Mouse (Mus musculus) forebrain, embryonic 14.5 days (tissue): ENCODE results near the gene Adnp. TPM values are rescaled to one million over a fixed set of nuclear protein-coding genes. Genes with fewer than 3 reads are reported as not detected.

Experiments
- ATAC-seq: fragments of 200-750 bp; cut with Nextera tagmentation; 2 replicates; pipeline ENCODE4 v1.8.0; 2017; ENCODE audit warnings: mild to moderate bottlenecking, moderate library complexity
- DNase-seq: peaks from one replicate; pipeline ENCODE4 v3.0.0-alpha.2; 2015; ENCODE audit warnings: low spot score
- H3K27ac ChIP-seq: fragments of 300-500 bp; sonication (generic); 2 replicates; pipeline ENCODE4 v1.5.1; 2014; ENCODE audit warnings: low read depth, mild to moderate bottlenecking, control low read depth, low read length, moderate library complexity
- H3K27me3 ChIP-seq: fragments of 300-500 bp; sonication (generic); replicated peaks from 2 replicates; pipeline ENCODE4 v1.6.1; 2014; ENCODE audit warnings: low read length, control low read depth, mixed read lengths; ENCODE audit not compliant: control insufficient read depth, insufficient read depth
- H3K36me3 ChIP-seq: fragments of 300-500 bp; sonication (generic); 2 replicates; pipeline ENCODE4 v1.6.1; 2014; ENCODE audit warnings: low read length, control low read depth; ENCODE audit not compliant: control insufficient read depth, insufficient read depth
- H3K4me1 ChIP-seq: fragments of 300-500 bp; sonication (generic); 2 replicates; pipeline ENCODE4 v1.6.1; 2014; ENCODE audit warnings: antibody characterized with exemption, low read length, control low read depth; ENCODE audit not compliant: control insufficient read depth, insufficient read depth
- H3K4me2 ChIP-seq: fragments of 300-500 bp; sonication (generic); 2 replicates; pipeline ENCODE4 v1.6.1; 2014; ENCODE audit warnings: mild to moderate bottlenecking, control low read depth, low read length
- H3K4me3 ChIP-seq: fragments of 300-500 bp; sonication (generic); 2 replicates; pipeline ENCODE4 v1.5.1; 2014; ENCODE audit warnings: low read depth, low read length, control low read depth
- H3K9ac ChIP-seq: fragments of 300-500 bp; sonication (generic); 2 replicates; pipeline ENCODE4 v1.6.1; 2014; ENCODE audit warnings: mild to moderate bottlenecking, low read length, control low read depth, moderate library complexity
- H3K9me3 ChIP-seq: fragments of 300-500 bp; sonication (generic); replicated peaks from 2 replicates; pipeline ENCODE4 v1.6.1; 2016; ENCODE audit warnings: low read length, control low read depth, mixed read lengths; ENCODE audit not compliant: control insufficient read depth
- WGBS: fragments of 180-500 bp; shearing (Covaris S2); extraction: QIAGEN DNeasy Blood & Tissue Kit; methylation state at CpG from one replicate; pipeline ENCODE4 v1.1.7; 2014; 5-methylcytosine and 5-hydroxymethylcytosine counted together
- polyA plus RNA-seq: library from polyadenylated mRNA; unstranded; fragments of >200 nt; fragmentation: Nextera tagmentation; extraction: Ambion mirVana; gene quantifications from 2 replicates; pipeline ENCODE4 v1.2.1, GENCODE M21; 2014

The Adnp gene
- polyA plus RNA-seq, 1 experiment from 2014 or later = 2.0 TPM

DNA sequence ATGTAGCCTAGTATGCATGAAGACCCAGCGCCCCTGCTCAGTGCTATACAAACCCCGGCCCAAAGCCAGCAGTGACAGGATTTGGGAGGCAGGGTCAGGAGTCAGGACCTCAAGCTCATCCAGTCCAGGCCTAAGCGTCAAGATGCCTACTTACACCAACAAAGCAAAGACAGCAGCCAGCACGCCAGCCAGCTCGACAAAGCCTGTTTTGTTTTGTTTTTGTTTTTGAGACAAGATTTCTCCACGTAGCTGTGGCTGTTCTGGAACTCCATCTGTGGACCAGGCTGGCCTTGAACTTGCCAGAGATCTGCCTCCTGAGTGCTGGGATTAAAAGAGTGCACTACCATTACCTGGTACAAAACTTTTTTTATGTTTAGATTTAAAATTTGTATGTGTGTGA, 16.4 kb upstream of the Adnp start:
- WGBS = 90% methylated on average over 6 of the region's 6 CpGs
- peaks cover 80% of the 10 kb centered on the region for H3K36me3 ChIP-seq
- no peak overlapping the region for H3K9ac ChIP-seq
- H3K27ac ChIP-seq = no peak overlapping the region
- no peak for ATAC-seq
- no peaks in the 10 kb centered on the region for H3K4me1 ChIP-seq
- no peaks in the 10 kb centered on the region for H3K27me3 ChIP-seq
- no peak overlapping the region for H3K4me2 ChIP-seq
- DNase-seq = no peak
- H3K9me3 ChIP-seq = no peaks in the 10 kb centered on the region
- H3K4me3 ChIP-seq = no peak overlapping the region

DNA sequence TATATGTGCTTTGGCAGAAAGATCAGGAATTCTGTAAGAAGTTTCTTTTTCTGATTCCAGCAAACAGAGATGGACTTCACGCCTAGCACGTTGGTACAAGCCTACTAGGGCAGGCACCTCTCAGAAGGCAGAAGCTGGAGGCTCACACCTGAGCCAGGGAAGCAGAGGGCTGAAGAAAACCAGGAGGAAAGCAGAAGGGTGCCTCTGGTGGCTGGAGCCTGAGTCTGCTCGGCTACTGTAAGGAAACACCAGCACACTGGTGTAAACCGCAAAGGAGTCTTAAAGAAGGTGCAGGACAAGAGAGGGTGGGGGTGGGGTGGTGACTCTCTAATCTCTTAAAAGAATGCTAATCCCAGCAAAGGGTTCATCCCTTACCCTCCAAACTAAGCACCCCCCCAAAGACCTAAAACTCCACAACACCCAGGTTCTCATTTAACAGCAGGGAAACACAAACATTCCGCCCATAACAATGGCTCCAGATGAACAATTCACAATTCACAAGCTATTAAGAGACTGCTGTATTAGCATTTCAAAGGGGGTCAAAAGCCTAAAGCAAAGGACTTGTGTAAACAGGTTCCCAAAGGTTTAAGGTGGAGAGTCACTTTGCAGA, 7.0 kb upstream of the Adnp start:
- Histone ChIP-seq H3K4me2 (no peak overlapping the region), H3K9ac (no peak overlapping the region), H3K4me1 (no peaks in the 10 kb centered on the region), H3K27me3 (no peaks in the 10 kb centered on the region), H3K4me3 (no peak overlapping the region), H3K27ac (no peak overlapping the region), H3K9me3 (no peaks in the 10 kb centered on the region), H3K36me3 (peaks cover 88% of the 10 kb centered on the region)
- DNase-seq (no peak), ATAC-seq (no peak)
- WGBS = 37% methylated on average over 5 of the region's 5 CpGs

DNA sequence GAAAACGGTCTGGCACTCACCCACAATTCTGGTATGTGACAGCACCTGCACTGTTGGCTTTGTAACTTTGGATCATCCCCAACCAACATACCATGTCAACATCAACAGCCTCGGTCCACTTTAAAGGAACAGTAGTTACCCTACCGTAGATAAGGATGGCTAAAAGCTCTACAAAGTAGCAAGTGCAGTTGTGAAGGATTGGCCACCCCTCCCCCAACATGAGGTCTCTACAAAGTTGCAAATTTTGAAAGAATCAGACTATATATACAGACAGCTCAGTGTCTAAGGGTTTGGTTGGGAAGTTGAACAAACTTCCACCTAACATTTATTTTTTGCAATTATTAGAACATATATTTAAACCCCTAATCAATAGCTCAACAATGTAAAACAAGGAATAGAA, 971 bp upstream of the Adnp start:
- Histone ChIP-seq H3K27ac (peak overlapping the region; percentile 99), H3K4me1 (peaks cover 13% of the 10 kb centered on the region), H3K9me3 (no peaks in the 10 kb centered on the region), H3K4me2 (peak overlapping the region; percentile 47; the same call in 1 of the 2 replicates), H3K9ac (no peak overlapping the region), H3K27me3 (no peaks in the 10 kb centered on the region), H3K36me3 (peaks cover 55% of the 10 kb centered on the region), H3K4me3 (no peak overlapping the region)
- no peak for DNase-seq
- WGBS = 95% methylated on average over 3 of the region's 3 CpGs
- no peak for ATAC-seq

DNA sequence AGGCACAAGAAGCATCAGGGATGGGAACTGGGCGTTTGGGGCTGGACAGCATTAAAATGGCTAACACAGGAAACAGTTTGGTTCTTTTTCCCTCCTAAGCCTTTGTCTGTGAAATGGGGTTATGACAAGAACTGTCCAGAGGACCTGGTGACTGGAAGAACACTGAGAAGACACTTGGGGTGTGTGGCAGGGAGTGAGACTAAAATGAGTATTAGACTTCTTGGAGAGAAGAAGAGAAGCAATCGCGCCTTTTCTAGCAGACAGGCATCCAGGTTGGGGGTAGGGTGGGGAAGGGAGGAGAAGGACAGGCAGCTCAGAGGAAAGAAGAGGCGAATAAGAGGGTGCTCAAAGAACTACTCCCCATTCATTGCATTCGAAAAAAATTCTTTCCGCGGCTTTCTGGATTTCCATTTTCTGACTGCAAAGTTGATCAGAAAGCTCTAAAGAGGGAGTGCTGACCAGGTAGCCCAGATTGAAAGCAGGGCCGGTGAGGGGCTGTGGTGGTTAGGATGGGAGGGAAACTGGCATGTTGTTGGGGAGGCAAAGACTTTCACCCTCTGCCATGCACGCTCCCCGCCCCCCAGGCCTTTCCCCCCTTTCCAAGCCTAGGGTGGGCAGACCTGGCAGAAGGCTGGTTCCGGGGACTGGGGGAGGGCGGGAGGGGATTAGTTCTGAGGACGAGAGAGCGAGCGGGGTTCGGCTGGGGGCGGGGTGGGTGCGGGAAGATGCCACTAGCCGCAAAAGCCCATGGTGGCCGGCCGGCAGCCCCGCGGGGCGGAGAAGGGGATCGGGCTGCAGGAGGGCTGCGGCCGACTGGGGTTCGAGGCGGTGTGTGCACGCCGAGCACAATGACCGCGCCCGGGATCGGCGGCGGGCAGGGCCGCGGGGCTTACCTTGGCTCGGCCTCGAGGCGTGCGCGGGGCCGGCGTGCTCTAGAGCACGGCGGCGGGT, 956 bp downstream of the Adnp start:
- Histone ChIP-seq H3K9ac (peak overlapping the region; percentile 100), H3K9me3 (no peaks in the 10 kb centered on the region)
- under 1% methylated on average over 35 of the region's 49 CpGs for WGBS

DNA sequence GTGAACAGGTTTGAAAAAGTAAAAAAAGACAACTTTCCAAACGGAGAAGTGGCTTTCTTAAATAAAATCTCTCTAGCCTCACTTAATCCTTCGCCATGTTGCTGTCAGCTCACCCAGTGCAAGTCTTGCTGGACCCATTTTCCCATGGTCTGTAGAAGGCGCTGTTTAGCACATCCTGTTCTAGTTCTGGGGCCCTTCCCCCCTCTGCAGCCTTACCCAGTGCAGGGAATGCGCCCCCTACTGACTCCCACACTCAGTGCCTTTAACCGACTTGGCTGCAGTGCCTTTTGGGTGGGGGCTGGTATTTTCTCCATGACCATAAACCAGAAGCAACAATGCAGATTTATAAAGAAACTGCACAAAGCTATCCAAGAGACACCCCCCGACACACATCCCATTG, 1.6 kb downstream of the Adnp start:
- Histone ChIP-seq H3K9me3 (no peaks in the 10 kb centered on the region), H3K36me3 (peaks cover 34% of the 10 kb centered on the region), H3K27me3 (no peaks in the 10 kb centered on the region), H3K4me3 (peak overlapping the region; percentile 99), H3K4me1 (peaks cover 19% of the 10 kb centered on the region), H3K27ac (peak overlapping the region; percentile 99), H3K4me2 (peak overlapping the region; percentile 86), H3K9ac (peak overlapping the region; percentile 100)
- ATAC-seq (peak; percentile 29; the same call in 1 of the 2 replicates), DNase-seq (peak; percentile 94)
- WGBS = 3% methylated on average over 6 of the region's 6 CpGs

More for the DNA sequence above, 956 bp downstream of the Adnp start:
- peak overlapping the region; percentile 86 for H3K4me2 ChIP-seq
- H3K27ac ChIP-seq = peak overlapping the region; percentile 99
- H3K36me3 ChIP-seq = peaks cover 41% of the 10 kb centered on the region
- peak; percentile 39 for DNase-seq
- H3K27me3 ChIP-seq = no peaks in the 10 kb centered on the region
- peak overlapping the region; percentile 99 for H3K4me3 ChIP-seq
- peaks cover 15% of the 10 kb centered on the region for H3K4me1 ChIP-seq
- ATAC-seq = peak; percentile 29

DNA sequence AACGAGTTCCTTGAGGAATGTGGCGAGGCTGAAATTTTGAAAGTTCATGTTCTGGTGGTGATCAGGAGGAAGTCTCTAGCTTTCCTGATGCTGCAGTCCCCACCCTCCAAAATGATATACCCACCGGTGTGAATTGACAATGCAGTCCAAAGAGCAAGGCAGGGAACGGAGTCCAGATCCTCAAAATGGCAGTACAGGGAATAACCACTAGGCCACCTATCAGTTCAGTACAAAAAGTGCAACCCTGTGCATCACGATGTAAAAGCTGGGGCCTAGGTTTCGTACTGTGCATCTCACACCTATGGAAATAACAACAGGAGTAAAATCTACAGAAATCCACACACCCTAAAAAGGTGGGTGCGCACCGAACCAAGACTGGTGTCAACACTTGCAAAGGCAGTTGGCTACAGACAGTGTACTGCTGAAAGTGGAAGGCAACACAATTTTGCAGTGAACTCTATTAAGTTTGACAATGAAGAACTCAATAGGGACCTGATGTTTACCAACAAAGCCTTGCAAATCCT, 2.4 kb downstream of the Adnp start:
- no peak overlapping the region; the same call in 1 of the 2 replicates for H3K9ac ChIP-seq
- no peak for ATAC-seq
- 88% methylated on average over 8 of the region's 8 CpGs for WGBS

DNA sequence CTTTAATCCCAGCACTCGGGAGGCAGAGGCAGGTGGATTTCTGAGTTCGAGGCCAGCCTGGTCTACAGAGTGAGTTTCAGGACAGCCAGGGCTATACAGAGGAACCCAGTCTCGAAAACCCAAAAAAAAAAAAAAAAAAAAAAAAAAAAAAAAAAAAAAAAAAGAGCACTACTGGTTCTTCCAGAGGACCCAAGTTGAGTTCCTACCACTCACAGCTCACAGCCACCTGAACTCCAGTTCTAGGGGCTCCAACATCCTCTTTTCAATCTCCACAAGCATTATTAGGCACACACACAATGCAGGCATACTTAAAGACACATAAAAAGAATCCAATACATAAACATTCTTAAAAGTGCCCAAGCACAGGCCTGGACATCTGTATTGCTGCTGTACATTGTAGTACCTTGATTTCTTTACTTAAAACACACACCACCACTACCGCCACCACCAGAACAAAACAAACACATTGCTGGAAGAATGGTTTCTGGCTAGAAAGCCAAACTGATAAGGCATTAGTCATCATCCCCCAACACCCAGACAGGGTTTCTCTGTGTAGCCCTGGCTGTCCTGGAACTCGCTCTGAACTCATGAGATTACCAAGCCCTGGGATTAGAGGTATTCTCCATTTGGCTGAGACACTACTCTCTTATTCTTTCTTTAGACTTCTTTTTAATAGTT, 6.8 kb downstream of the Adnp start:
- no peak for ATAC-seq
- H3K4me3 ChIP-seq = no peak overlapping the region
- peaks cover 34% of the 10 kb centered on the region for H3K36me3 ChIP-seq
- no peak for DNase-seq
- H3K27me3 ChIP-seq = no peaks in the 10 kb centered on the region
- peaks cover 48% of the 10 kb centered on the region for H3K4me1 ChIP-seq
- H3K4me2 ChIP-seq = no peak overlapping the region
- H3K27ac ChIP-seq = no peak overlapping the region
- H3K9ac ChIP-seq = no peak overlapping the region
- no peaks in the 10 kb centered on the region for H3K9me3 ChIP-seq
- WGBS = 88% methylated on average over 5 of the region's 5 CpGs

More for the DNA sequence above, 2.4 kb downstream of the Adnp start:
- Histone ChIP-seq H3K27ac (no peak overlapping the region), H3K4me3 (peak overlapping the region; percentile 99), H3K9me3 (no peaks in the 10 kb centered on the region), H3K4me1 (peaks cover 22% of the 10 kb centered on the region), H3K27me3 (no peaks in the 10 kb centered on the region), H3K4me2 (peak overlapping the region; percentile 86), H3K36me3 (peaks cover 29% of the 10 kb centered on the region)
- DNase-seq = no peak

DNA sequence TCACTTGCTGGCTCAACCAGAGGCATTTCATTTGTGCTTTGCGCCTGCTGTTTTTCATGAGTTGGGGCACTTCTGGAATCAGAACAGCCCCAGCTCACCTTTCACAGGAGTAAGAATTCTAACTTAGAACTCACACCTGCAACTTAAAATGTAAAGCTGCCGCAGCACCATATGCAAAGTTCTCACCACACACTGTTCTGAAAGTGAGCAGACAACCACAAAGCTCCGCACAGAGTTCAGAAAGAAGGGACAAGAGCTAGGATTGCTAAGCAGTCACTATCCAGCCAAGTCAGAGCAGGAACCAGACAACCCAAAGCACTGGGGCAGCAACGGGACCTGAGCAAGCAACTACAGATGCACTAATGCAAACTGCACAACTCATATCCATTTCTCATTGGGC, 7.4 kb downstream of the Adnp start:
- WGBS = 87% methylated on average over 4 of the region's 4 CpGs
- Histone ChIP-seq H3K4me1 (peaks cover 43% of the 10 kb centered on the region), H3K27me3 (no peaks in the 10 kb centered on the region), H3K36me3 (peaks cover 29% of the 10 kb centered on the region), H3K9me3 (no peaks in the 10 kb centered on the region), H3K4me3 (no peak overlapping the region), H3K27ac (no peak overlapping the region), H3K9ac (no peak overlapping the region), H3K4me2 (no peak overlapping the region; the same call in 1 of the 2 replicates)
- DNase-seq = no peak
- ATAC-seq = no peak
